Mouse (Mus musculus) megakaryocyte, embryonic 14.5 days (primary cell): ENCODE measurements around the gene Agpat2. TPM values are rescaled to one million over a fixed set of nuclear protein-coding genes. Genes with fewer than 3 reads are reported as not detected.

Source experiments
- H3K27me3 ChIP-seq: replicated peaks from 2 replicates; pipeline ENCODE3; 2012; ENCODE audit warnings: inconsistent platforms
- H3K36me3 ChIP-seq: replicated peaks from 2 replicates; pipeline ENCODE3; 2012; ENCODE audit warnings: low read length, inconsistent platforms, mixed read lengths
- H3K4me1 ChIP-seq: 2 replicates; pipeline ENCODE4 v1.6.1; 2012; ENCODE audit warnings: inconsistent platforms
- H3K4me3 ChIP-seq: replicated peaks from 2 replicates; pipeline ENCODE3; 2012; ENCODE audit warnings: moderate library complexity, mild to moderate bottlenecking, inconsistent platforms
- H3K9me3 ChIP-seq: 2 replicates; pipeline ENCODE4 v1.6.1; 2012; ENCODE audit warnings: inconsistent platforms
- FLI1 ChIP-seq: IDR thresholded peaks from 2 replicates; pipeline ENCODE4 v1.6.1; 2012; ENCODE audit warnings: low read length, inconsistent platforms, mixed read lengths
- GATA1 ChIP-seq: IDR thresholded peaks from 3 replicates; pipeline ENCODE4 v1.6.1; 2012; ENCODE audit warnings: mixed read lengths, low read length, inconsistent platforms, borderline replicate concordance
- polyA plus RNA-seq: library from polyadenylated mRNA; stranded (reverse); fragments of >175 nt; gene quantifications from 2 replicates; pipeline ENCODE4 v1.2.3, GENCODE M21; 2012; ENCODE audit warnings: low replicate concordance; ENCODE audit not compliant: insufficient read depth

Agpat2 gene
- polyA plus RNA-seq, 1 experiment = 34.1 TPM

DNA sequence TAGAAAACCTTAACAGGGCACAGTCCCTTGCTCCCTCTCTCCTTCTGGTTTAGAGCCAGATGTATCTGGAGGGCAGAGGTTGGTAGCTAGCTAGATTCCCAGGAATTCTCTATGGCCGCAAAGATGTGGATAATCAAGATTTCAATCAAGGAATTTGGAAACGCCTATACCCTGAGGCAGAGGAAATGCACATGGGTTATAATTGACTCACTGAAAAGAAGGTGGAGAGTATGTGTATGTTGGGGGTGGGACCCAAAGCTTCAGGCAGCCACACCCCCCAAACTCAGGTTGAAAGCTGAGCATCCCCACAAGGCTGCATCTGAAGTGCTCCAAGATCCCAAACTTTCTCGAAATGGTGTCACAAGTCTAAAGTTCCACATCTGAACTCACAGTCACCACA lies 5.8 kb downstream of the Agpat2 start:
- no peaks in the 10 kb centered on the region for H3K9me3 ChIP-seq
- peaks cover 36% of the 10 kb centered on the region for H3K36me3 ChIP-seq
- no peak for TF ChIP-seq FLI1
- no peak for TF ChIP-seq GATA1
- no peaks in the 10 kb centered on the region for H3K27me3 ChIP-seq
- H3K4me1 ChIP-seq = peaks cover 82% of the 10 kb centered on the region
- no peak overlapping the region for H3K4me3 ChIP-seq

DNA sequence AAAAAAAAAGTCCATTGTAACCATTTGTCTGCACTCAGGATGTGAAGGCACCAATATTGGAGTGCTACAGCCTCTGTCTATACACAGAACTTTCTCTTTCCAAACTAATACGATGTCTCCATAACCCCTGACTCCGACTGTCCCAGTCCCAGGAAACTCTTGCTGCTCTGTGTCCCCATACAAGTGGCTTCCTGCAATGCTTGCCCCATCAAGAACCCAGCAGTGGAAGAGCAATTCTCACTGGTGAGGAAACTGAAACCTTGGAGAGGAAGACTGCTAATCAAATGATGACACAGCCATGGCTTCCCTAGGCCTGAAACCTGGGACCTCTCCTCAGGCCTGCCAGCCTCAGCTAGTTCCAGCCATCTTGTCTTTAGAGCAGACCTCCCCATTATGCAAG lies 6.4 kb downstream of the Agpat2 start:
- no peaks in the 10 kb centered on the region for H3K27me3 ChIP-seq
- H3K9me3 ChIP-seq = no peaks in the 10 kb centered on the region
- H3K4me1 ChIP-seq = peaks cover 80% of the 10 kb centered on the region
- H3K36me3 ChIP-seq = peaks cover 42% of the 10 kb centered on the region
- H3K4me3 ChIP-seq = no peak overlapping the region
- no peak for TF ChIP-seq FLI1
- TF ChIP-seq GATA1 = no peak

DNA sequence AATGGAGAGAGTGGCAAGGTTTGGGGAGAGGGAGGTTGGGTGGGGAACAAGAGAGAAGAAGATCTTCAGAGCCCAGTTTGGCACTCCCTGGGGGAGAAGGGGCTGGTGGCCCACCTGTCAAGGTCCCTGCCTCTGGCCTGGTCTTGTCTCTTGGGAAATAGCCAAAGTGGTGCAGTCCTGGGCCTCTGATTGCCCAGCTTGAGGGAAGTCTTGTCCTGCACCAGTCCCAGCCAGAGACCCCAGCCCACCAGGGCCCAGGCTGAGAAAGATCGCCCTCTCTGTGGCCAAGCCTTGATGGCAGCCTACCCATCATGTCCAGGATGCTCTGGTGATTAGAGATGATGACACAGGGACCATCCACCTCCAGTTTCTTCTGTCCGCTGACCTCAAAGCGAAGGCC lies 7.3 kb downstream of the Agpat2 start:
- H3K4me3 ChIP-seq = no peak overlapping the region
- H3K9me3 ChIP-seq = no peaks in the 10 kb centered on the region
- peaks cover 51% of the 10 kb centered on the region for H3K36me3 ChIP-seq
- no peak for TF ChIP-seq FLI1
- TF ChIP-seq GATA1 = no peak
- H3K4me1 ChIP-seq = peaks cover 83% of the 10 kb centered on the region
- no peaks in the 10 kb centered on the region for H3K27me3 ChIP-seq

DNA sequence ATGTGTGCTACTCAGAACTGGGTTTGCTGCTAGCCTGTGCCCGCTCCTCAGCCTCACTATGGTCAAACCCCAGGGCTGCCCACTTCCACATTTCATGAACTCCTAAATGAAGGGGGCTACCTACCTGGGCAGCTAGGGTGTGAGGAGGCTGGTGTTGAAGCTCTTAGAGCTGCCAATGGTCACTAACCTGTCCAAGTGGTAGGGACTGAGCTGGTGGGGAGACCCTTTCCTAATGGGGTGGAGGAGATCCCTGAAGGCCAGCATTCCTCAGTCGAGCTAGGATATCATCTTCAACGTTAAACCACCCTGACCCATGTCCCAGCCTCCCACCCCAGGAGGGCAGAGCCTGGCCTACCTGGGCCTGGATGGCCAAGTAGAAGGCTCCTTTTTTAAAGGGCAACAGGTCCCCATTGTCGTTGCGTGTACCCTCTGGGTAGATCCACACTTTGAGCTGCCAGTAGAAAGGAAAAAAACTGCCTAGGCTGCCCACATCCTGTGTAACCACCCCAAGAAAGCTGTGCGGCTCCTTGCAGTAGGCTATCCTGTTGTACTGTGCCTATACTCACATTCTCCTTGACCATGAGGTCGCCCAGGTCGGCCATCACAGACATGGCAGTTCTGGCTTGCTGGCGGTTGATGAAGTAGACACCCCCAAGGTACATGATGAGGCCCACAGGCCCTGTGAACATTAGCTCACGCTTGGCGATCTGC lies 8.3 kb downstream of the Agpat2 start:
- Histone ChIP-seq H3K4me1 (peaks cover 85% of the 10 kb centered on the region), H3K4me3 (no peak overlapping the region), H3K9me3 (no peaks in the 10 kb centered on the region), H3K36me3 (peaks cover 62% of the 10 kb centered on the region), H3K27me3 (no peaks in the 10 kb centered on the region)
- TF ChIP-seq GATA1 = no peak
- TF ChIP-seq FLI1 = no peak

DNA sequence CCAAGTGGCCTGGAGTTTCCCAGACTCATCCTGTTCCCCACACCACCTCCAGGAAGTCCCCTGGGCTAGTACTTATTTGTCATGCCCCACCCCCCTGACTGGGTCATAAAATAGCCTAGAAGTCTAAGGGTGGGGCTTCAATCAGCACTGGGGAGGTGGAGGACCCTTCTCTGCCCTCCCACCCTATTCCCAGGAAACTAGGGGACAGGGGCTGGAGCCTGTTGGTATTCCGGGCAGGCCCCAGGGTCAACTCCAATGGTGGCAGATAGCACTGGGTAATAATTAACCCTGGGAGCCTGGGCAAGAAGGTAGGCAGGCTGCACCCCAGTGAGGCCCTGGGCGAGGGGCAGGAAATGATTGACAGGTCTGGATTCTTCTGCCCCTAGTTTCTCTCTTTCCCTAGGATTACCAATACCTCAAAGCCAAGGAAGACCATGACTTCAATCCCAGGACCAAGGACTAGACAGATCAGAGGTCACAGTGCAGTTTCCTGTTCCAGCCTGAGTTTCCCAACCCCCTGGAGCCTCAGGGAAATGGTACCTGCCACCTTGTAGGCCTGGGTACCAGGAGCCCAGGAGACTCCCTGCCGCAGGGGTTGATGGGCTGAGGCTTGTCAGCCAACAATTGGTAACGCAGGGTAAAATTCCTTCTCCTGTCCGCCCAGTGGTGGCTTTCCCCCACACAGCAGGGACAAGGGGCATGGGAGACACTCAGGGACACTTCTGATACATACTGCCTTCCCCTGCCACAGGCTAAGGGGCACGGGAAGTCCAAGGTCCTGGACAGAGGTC lies 9.1 kb downstream of the Agpat2 start:
- TF ChIP-seq FLI1 (no peak), GATA1 (no peak)
- Histone ChIP-seq H3K36me3 (peaks cover 69% of the 10 kb centered on the region), H3K4me3 (no peak overlapping the region), H3K27me3 (no peaks in the 10 kb centered on the region), H3K9me3 (no peaks in the 10 kb centered on the region), H3K4me1 (peaks cover 85% of the 10 kb centered on the region)

DNA sequence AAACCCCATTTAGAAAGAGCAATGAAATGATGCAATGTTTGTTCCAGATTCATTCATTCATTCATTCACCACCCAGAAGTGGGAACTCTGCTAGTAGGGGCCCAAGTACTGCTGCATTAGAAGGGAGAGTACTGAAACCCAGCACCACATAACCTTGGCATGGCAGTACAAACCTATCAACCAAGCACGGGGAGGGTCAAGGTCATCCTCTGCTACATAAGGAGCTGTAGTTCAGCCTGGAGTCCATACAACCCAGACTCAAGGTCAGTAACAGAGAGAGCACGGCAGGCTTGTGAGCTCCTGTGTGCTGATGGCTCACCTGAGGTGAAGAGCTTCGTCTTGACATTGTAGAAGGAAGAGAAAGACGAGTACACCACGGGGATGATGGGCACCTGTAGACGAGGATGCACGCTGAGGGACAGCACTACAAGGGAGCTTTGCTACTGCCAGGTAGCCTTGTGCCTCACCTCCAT lies 9.7 kb downstream of the Agpat2 start:
- Histone ChIP-seq H3K4me3 (no peak overlapping the region), H3K4me1 (peaks cover 86% of the 10 kb centered on the region), H3K27me3 (no peaks in the 10 kb centered on the region), H3K36me3 (peaks cover 75% of the 10 kb centered on the region), H3K9me3 (no peaks in the 10 kb centered on the region)
- TF ChIP-seq FLI1 = no peak
- no peak for TF ChIP-seq GATA1

DNA sequence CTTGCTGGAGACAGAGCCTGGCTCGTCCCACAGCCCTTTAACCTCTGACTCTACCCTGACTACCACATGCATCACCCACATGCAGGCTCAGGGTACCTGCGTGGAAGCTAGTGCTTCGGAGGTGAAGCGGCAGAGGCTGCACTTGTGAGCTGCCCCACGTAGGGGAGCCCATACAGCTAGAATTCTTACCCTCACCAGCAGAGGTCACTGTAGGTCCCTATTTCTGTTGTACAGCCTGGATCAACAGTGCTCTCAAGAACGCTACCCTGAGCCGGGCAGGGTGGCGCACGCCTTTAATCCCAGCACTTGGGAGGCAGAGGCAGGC lies 10.2 kb downstream of the Agpat2 start:
- TF ChIP-seq GATA1 (no peak), FLI1 (no peak)
- peaks cover 2% of the 10 kb centered on the region for H3K27me3 ChIP-seq
- H3K4me3 ChIP-seq = no peak overlapping the region
- H3K36me3 ChIP-seq = peaks cover 81% of the 10 kb centered on the region
- H3K9me3 ChIP-seq = no peaks in the 10 kb centered on the region
- peaks cover 87% of the 10 kb centered on the region for H3K4me1 ChIP-seq

DNA sequence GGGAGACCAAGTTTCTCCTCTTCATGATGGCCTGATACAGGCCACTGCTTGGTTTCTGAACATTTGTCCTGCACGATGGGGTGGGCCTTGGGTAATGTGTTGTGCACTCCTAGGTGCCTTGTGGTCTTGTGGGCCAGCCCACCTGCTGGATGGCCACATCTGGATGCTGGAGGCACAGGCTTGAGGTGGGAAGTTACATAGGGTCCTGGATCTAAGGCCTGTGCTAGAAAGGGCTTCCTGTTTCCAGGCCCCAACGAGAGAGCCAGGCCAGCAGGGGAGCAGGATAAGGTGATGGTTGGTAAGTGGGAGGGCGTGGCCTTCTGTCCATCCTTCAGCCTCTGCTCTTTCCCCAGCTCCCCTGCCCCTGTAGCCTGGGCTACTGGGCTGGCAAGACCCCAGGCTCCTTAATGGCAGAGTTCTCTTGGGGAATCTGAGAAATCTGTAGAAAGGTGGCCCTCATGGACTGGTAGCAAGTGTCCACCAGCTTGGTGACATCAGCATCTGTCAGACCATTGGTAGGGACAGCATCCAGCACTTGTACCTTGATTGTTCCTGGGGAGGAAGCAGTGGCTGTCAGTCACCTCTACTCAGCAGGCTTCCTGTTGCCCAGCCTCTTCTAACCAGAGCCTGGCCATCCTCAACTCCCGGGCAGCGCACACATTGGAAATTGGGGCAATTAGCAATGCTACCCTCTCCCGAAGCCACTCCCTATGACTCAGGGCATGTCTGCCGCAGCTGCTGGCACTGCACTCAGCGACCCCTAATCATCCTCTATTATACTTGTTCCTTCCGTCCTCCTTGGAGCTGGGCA lies 10.8 kb downstream of the Agpat2 start:
- no peaks in the 10 kb centered on the region for H3K9me3 ChIP-seq
- H3K4me3 ChIP-seq = no peak overlapping the region
- H3K36me3 ChIP-seq = peaks cover 86% of the 10 kb centered on the region
- TF ChIP-seq GATA1 (no peak), FLI1 (no peak)
- H3K4me1 ChIP-seq = peaks cover 90% of the 10 kb centered on the region
- H3K27me3 ChIP-seq = peaks cover 2% of the 10 kb centered on the region

DNA sequence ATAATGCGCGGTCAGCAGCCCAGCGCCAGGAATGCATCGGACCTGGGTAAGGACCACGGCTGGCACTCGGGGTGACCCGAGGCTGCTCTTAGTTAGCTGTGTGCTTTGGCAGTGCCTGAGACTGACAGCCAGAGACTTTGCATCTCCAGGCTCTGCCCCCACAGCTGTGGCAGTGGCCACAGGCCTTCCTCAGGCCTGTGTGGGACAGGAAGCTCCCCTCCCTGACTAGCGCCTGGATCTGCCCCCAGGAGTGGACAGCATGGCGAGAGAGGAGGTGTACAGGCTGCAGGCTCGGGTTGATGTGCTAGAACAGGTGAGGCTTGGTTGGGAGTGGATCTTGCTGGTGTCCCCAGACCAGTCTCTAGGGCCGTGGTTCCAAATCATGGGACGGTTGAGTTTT lies 12.8 kb downstream of the Agpat2 start:
- TF ChIP-seq GATA1 (no peak), FLI1 (no peak)

More for the DNA sequence above, 12.8 kb downstream of the Agpat2 start:
- Histone ChIP-seq H3K4me1 (peaks cover 91% of the 10 kb centered on the region), H3K4me3 (no peak overlapping the region), H3K9me3 (no peaks in the 10 kb centered on the region), H3K36me3 (peaks cover 89% of the 10 kb centered on the region), H3K27me3 (peaks cover 2% of the 10 kb centered on the region)
